Mouse (Mus musculus): ENCODE results near the gene Aldh1a2. TPM values are rescaled to one million over a fixed set of nuclear protein-coding genes. Genes with fewer than 3 reads are reported as not detected.

Gene Aldh1a2
- total RNA-seq, 2 experiments from 2014 or later = 0.11 TPM; not detected in 1

DNA sequence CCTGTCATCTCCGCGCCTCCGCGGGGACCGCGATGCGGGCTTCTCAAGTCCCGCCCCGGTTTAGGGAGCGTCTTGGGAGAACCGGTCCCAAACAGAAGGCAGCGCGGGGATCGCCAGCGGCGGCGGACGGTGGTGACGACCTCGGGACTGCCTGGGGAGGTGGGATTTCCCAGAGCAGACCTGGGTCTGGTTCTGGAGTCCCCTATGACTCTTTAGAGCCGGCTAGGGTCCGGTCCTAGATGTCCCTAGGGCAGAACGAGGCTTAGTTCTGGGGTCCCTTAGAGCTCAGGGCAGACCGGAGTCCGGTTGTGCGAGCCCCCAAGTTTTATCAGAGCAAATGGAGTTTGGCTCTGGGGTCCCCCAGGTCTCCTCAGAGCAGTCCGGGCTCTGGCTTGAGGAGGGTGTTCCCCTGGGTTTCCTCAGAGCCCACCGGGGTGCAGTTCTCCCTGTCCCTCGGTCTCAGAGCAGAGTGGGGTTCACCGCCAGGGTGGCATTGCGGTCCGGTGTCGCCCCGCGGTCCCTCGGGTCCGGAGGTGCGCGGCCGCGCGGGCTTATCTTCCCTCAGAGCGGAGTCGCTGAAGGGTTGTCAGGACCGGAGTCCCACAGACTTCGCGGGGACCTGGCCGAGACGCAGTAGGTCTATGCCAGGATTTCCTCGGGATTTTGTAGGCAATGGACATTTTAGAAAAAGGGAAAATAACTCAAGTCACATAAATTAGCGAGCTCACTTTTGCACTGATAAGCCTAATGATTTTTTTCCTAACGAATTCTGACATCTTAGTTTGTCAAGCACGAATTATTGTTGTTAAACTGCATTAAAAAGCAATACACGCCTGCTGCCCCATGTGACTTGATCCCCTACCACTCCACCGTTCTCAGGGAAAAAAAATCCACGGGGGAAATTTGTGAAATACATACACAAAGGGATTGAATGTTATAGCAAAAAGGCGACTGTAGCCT lies 727 bp downstream of the Aldh1a2 start:
- ATAC-seq (ENCODE audit: poor library complexity, severe bottlenecking) = no peak

DNA sequence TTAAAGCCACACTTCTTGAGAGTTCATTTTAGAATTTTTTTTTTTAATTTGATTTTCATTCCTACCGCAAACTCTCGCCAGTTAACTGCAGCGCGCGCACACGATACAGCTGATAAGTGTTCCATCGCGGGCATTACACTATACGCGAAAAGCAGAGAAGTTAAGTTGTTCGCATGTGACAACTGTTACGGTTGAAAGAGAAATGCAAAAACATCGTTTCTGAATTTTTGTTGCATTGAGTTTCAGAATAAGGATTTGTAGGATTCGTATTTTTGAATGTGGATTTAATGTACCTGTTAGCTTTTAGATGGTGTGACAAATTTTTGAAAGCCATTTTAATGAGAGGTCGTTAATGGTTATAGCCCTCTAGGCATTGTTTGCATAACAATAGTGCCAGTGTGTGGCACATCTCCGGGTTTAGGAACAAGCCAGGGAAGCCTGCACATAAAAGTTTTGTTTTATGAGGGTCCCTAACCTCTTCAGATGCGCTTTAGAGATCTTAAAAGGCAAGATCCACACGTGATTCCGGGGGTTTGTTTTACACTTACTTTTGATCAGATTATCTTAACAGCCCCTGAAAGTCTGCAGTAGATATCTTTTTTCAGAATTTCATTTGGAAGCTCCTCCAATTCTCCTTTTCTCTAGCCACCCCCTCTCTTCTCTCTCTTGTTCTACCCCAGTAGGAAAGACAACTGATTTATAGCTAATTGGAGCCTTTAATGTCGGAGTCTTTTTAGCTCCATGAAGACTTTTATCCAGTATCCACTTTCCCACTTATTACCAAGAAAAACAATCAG lies 1.6 kb downstream of the Aldh1a2 start:
- ATAC-seq (ENCODE audit: poor library complexity, severe bottlenecking) = no peak

DNA sequence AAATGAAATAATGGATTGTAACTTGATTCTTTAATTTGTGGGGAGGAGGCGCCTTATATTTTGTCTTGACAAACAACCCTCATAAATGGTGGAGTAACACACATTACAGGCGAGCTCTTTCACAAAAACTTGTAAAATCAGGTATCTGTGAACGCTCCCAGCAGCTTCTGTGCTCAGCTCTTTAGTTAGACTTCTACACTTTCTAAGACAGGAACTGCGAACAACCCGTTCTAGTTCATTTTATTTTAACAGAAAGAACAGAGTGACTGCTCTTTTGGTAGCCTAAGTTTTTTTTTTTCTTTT lies 2.2 kb downstream of the Aldh1a2 start:
- no peak for ATAC-seq (ENCODE audit: poor library complexity, severe bottlenecking)

DNA sequence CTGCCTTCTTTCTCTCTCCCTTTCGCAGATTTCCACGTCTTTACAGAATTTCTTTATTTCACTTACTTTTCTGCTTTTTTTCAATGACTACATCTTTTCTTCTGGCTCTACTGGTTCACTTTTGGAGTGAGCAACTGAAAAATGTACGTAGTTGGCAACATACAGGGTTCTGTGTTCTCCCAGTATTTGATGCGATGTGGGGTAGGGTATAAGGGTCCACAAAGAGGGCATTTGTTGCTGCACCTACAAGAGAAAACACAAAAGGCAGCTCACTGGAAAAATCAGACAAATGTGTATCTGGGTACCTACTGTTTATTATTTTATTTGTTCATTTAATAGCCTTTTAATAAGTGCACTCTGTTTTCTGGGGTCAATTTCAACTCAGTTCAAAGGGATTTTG lies 3.6 kb downstream of the Aldh1a2 start:
- ATAC-seq (ENCODE audit: poor library complexity, severe bottlenecking) = no peak

DNA sequence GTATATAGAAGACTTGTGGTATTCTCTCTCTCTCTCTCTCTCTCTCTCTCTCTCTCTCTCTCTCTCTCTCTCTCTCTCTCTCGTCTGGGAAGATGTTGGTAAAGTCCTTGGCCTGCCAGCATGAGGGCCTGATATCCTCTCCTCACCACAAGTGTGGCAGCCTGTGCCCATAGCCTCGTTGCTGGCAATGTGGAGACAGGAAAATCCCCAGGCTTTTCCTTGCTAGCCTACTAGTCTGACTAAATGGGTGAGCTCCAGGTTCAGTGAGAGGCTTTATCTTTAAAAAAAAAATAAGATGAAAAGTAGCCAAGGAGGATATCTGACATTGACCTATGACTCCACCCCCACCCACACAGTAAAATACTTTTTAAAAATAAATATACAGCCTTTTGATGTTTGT lies 4.8 kb downstream of the Aldh1a2 start:
- ATAC-seq (ENCODE audit: poor library complexity, severe bottlenecking) = no peak

DNA sequence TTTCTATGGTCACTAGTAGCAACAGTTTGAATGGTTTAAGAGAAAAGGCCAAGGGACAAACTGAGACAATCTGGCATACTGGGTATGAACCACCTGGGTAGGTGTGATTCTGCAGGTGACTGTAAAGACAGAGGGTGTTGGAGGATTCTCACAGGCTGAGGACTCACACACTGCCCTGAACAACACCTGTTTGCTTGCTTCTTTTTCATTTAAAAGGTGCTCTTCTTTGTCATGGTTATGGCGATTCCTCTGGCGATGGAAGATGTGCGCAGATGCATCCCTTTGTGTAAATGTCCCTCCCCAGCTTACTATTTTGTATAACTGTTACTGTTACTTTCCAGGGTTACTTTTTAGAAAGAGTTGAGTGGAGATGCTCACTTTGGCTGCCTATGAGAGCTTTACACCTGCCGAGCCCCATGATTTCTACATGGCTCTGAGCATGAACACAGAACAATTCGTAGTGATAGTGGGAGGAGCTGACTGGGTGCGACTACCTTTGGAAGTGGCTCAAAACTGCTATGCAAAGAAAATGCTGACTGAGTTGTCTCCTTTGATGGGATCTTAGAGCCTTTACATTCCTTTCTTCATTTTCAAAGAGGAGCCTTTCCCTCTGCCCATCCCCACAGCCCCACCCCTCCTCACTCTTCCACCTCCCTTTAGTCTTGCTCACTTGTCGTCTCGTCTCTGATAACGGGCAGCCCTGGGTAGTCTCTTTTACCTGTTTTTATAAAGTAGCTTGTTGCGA lies 11.8 kb downstream of the Aldh1a2 start:
- ATAC-seq (ENCODE audit: poor library complexity, severe bottlenecking) = no peak

DNA sequence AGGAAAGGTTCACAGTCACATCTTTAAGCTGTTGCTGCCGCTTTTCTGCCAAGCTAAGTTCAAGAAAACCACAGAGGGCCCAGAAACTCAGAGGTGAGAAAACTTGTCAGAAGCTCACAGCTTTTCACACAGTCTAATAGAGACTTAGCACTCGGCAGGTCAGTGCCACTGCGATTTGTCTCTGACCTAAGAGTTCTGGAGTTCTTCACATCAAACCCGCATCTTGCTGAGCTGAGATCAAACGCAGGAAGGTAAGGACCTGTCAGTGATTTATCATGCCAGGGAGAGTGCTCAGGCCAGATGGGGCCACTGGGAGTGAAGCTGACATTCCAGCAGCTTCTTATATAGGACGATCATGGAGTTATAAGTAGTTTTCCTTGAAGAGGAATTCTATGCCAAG lies 14.4 kb downstream of the Aldh1a2 start:
- no peak for ATAC-seq (ENCODE audit: poor library complexity, severe bottlenecking)

DNA sequence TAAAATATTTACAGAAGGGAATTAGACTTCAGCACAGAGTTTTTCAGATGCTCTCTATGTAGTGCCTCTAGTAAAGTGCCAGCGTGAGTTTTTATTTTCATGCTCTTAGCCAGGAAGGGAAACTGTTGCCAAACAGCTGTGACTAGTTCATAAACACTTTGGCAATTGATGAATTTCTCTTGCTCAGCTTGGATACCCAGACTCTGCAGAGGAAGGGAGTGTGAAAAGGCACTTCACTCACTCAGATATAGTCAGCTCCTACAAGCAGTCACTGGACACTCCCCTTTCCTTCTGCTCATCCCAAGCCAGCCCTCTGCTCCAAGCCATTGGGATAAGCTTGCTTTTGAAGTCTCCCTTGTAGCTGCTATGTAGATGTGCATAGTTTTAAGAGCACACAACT lies 21.0 kb downstream of the Aldh1a2 start:
- ATAC-seq (ENCODE audit: poor library complexity, severe bottlenecking) = no peak

DNA sequence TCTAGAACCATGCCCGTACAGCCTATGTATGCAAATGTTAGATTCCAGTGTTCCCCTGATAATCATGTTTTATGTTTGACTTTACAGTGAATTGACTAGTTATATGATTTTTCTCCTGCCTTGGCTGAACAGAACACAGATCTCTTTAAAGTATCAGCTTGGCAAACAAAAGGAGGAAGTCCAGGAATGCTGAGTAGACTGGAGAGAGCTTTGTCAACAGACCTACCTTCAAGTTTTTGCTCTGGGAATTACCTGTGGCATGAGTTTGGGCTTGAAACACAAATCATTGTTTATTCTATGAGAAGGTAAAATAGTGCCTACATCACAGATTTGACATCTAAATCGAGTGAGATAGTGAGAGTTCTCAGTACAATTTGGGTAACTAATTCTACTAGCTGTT lies 24.3 kb downstream of the Aldh1a2 start:
- no peak for ATAC-seq (ENCODE audit: poor library complexity, severe bottlenecking)

DNA sequence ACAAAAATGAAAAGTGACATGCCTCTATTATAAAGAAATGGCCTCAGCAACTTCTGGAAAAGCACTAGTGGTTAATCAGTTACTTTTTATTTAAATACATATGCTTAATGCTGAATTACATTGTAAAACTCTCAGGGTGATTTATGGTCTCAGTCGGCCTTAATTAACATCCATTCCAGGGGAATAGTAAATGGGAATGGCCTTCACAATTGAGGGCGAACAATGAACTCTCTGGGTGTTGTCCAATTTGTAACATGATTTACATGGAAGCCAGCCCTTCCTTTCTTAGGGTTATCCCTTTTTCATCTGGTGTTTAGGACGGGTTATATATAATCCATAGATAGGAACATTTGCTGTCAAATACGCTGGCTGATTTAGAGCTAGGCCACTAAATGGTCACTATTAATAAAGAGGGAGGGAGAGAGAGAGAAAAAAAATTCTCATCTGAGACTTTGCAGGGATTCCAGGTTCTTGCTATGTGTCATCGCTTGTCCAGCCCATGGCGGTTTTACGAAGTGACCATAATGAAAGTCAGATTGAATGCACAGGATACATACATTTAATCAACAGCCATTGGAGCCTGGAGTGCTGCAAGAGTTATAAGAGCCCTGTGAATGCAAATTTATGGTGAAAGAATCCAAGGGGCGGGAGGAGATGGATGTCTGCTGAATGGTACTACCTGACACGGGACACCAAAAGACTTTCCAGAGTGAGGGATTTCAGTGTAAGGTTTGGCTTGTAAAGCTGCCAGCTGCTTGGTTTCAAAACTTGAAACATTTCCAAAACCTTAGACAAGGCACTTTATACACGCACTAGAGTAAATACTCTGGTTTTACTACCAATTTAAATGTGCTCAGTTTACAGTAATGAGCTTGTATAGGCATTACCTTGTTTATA lies 26.2 kb downstream of the Aldh1a2 start:
- no peak for ATAC-seq (ENCODE audit: poor library complexity, severe bottlenecking)

DNA sequence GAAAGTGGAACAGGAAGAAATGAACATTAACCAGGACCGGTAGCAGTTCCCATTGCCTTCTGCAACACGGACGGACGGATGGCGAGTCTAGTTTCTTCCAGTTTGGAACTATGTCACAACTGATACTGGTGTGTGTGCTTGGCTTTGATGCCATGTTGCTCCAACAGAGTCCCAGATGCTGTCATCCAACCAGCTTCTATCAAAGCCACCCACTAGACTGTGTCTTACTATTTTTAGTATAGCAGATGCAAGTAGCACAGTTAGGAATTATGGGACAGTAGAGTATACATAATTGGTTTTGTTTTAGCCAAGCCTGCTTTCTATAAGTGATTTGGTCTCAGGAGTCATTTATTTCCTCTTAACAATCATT lies 26.8 kb downstream of the Aldh1a2 start:
- no peak for ATAC-seq (ENCODE audit: poor library complexity, severe bottlenecking)

DNA sequence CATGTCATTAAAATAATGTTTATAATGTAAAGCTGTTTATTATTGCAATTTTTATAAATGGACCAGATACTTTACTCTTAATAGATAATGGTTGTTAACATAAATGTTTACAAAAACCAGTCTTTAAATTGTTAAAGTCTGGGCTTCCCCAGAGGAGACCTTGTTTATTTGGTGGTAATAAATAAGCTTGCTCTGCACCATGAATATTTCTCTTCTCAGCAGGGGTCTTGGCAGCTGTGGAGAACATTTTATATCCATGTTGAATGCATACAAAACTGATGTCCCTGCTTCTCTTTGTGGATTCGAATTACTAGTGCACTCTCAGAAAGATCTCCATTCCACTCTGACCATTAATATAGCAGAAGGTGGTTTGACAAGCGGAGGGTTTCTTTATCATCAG lies 38.8 kb downstream of the Aldh1a2 start:
- no peak for ATAC-seq (ENCODE audit: poor library complexity, severe bottlenecking)

DNA sequence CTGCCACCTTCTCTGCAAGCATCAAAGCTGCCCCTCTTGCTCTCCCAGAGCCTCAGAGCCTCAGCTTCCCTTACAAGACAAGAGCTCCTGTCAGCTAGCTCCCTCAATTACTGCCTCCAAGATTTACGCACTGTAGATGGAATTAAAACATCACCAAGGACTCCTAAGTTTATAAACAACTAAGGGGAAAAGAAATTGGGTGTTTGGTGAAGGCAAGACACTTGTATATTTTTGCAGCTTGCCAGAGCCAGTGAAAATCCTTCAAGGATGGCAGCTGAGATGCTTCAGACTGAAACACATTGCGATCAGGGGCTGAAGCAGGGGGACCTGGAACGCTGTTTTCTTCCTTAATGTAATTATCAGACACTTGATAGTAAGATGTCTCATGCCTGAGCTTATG lies 47.1 kb downstream of the Aldh1a2 start:
- no peak for ATAC-seq (ENCODE audit: poor library complexity, severe bottlenecking)

DNA sequence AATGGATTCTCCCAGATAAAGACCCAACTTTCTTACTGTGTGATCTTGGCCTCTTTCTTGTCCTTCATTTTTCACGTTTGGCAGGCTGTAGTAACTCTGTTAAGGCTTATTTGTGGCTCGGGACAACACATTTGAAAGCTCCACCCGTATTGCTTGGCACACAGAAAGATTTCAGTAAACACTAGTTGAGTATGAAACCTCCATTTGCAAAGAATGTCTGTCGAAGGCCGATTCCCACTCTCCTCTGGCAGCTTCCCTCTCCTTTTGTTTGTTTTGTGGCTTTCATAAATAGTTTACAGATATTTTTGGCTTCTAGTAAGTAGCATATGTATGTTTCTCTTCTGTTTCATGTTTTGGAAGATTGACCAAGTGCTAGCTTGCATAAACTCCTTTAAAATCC lies 54.1 kb downstream of the Aldh1a2 start:
- no peak for ATAC-seq (ENCODE audit: poor library complexity, severe bottlenecking)

DNA sequence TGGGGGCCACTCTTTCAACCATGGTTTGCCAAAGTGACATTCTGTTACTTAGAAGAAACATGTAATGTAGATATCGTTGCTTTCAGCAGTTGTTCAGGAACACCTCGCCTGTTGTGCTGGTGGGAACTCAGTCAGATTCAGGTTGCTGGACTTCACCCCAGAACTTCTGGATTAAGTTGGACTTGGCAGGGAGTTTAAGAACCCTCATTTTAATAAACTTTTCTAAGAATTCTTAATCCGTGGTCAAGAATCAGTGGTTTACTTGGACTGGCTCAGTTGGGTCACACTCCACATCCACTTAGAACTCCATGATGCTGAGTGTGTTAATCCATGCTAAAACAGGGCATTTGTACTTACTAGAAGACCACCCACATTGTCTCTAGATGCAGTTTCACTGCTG lies 54.6 kb downstream of the Aldh1a2 start:
- ATAC-seq (ENCODE audit: poor library complexity, severe bottlenecking) = no peak

DNA sequence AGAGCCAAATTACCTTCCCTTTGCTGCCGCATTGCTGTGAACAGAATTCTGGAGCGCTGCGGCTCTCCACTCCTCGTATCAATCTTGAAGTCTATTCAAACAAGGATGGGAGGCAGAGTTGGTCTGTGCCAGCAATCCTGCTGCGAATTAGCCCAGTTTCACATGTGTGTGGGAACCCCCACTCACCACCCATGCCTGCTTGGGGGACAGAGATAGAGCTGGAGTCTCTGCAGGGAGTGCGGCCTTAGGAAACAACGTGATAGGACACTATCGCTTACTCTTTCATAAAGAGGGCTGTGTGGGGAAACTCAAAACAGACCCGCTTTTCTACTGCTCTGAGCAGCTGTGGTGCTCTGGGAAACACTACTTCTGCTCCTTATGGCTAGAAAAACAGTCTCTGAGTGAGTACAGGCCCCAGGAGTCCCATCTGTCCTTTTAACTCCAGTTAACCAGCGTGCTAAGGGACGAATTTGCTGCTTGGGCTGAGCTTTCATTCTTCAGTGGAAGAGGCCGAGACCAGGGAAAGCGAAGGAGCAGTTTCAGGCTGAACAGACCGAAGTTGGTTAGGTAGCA lies 60.6 kb downstream of the Aldh1a2 start:
- no peak for ATAC-seq (ENCODE audit: poor library complexity, severe bottlenecking)

DNA sequence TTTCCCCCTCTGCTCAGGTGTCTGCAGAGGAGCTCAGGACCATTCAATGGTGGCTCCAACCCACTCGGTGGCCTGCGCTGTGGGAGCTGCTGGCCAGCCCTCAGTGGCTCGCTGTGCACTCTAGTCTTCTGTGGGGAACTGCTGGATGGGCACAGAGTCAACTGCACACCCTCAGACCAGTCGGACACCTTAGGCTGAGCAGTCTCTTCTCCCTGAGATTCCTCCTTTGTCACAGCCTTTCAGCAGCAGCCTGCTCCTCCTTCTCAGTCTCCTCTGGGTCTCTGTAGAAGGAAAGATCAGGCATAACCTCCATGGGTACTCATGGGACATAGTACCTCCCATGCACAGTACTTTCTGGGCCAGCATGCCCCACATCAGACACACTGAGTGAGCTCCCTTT lies 63.2 kb downstream of the Aldh1a2 start:
- ATAC-seq (ENCODE audit: poor library complexity, severe bottlenecking) = no peak

DNA sequence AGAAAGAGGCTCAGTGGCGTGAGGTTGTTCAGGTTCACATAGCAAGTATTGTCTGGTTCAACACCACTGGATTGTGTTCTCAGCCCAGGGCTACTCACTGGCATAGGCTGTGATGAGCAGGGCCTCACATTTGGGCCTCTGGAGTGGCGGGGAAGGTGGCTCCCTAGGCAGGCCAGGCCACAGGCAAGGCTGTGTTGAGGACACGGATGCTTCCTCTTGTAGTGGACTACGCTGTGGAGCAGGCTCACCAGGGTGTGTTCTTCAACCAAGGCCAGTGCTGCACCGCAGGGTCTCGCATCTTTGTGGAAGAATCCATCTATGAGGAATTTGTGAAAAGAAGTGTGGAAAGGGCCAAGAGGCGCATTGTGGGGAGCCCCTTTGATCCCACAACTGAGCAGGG lies 67.6 kb downstream of the Aldh1a2 start:
- no peak for ATAC-seq (ENCODE audit: poor library complexity, severe bottlenecking)

DNA sequence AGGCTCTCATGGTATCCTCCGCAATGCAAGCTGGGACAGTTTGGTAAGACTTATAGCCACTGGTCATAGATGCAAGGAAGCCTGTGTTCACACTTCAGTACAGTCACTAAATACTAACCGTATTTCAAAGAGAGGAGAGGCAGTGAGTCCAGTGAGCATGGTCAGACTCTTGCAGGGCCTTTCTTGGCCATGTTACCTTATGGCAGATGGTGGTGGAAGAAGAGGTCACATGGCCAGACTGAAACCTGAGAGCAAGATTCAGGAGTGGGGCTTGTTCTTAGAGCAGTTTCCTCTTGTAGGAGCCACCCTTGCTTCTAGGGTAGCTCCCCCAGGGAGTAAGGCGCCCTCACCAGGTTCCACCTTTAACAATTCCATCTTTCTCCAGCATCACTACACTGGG lies 69.6 kb downstream of the Aldh1a2 start:
- no peak for ATAC-seq (ENCODE audit: poor library complexity, severe bottlenecking)

DNA sequence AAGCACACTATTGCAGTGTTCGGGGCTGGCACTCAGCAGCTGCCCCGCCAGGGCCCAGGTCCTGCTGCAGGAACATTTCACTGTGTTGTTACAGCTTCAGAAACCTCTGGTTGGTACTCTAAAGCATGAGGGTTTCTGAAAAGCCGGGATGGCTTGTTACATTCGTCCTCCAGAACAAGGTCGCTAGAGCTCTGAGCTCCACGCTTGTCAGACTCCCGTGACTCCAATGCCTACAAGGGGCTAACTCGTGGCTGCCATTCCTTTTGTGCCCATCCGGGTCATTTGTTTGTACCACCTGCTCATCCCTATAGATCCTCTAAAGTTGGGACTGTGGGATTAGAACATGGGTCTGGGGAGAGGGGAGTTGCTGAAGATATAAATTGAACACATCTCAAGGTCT lies 70.8 kb downstream of the Aldh1a2 start:
- no peak for ATAC-seq (ENCODE audit: poor library complexity, severe bottlenecking)
